Mouse (Mus musculus): ENCODE data around the gene Gm6351.
"Not testable (repeated sequence)": the region's sequence is repeated elsewhere in the genome, so short reads cannot be mapped to it uniquely, and the experiment has no call there.

The Gm6351 gene

GRCm38 (mm10) chr5:94076085-94076484, at the start of gene Gm6351:
Gm6351 (plus strand) TSS chr5:94076385.
- not testable (repeated sequence) for DNase-seq

GRCm38 (mm10) chr5:94070445-94070844, 5.7 kb upstream of the Gm6351 start, which contains the start of gene BC061212:
BC061212 (minus strand) TSS chr5:94070545.
- not testable (repeated sequence) for DNase-seq
